Mouse (Mus musculus) cerebellum, adult 2 months (tissue): ENCODE data around the gene Lrrc55.

ENCODE experiments used
- CTCF ChIP-seq: fragments of 200-500 bp; IDR thresholded peaks from 2 replicates; pipeline ENCODE4 v1.5.1; 2011; ENCODE audit warnings: low read depth, mild to moderate bottlenecking, control low read depth, low read length, moderate library complexity, borderline replicate concordance; ENCODE audit not compliant: insufficient read depth
- POLR2A ChIP-seq: fragments of 200-500 bp; IDR thresholded peaks from 2 replicates; pipeline ENCODE4 v1.6.1; 2011; ENCODE audit warnings: low read length, control low read depth, borderline replicate concordance; ENCODE audit not compliant: insufficient read depth

DNA sequence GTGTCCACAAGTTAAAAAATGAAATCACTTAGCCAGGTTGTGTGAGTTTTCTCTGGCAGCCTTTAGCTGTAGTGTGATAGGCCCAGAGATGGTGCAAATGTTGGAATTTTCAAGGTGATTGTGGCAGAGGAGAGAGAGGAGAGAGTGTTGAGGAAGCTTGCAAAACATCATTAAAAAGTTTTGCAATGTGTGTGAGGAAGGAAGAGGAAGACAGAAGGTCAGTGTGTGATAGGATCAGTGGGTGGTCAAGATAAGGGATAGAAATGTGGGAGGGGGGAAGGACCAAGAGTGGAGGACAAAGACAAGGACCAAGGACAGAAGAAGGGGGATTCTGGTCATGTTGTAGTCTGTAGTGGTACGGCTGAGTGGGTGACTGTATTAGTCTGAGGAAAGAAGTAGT lies 46.6 kb downstream of the Lrrc55 start:
- no peak for TF ChIP-seq POLR2A
- TF ChIP-seq CTCF, result no peak
